Mouse (Mus musculus) ES-E14 (cell line): ENCODE measurements around the gene Gm10959.

ENCODE experiments used
- MAFK ChIP-seq: IDR thresholded peaks from 2 replicates; pipeline ENCODE4 v1.6.1; 2014; ENCODE audit warnings: mild to moderate bottlenecking, low read depth, low read length, inconsistent platforms; ENCODE audit not compliant: insufficient read depth
- ZNF384 ChIP-seq: IDR thresholded peaks from 2 replicates; pipeline ENCODE4 v1.6.1; 2012; ENCODE audit warnings: low read depth, low read length, inconsistent platforms

GRCm38 (mm10) chr3:122894772-122895171 is 24.4 kb downstream of the Gm10959 start, which contains the start of gene Fabp2:
- no peak for TF ChIP-seq MAFK
- TF ChIP-seq ZNF384, result no peak
